In the genomic region with DNA sequence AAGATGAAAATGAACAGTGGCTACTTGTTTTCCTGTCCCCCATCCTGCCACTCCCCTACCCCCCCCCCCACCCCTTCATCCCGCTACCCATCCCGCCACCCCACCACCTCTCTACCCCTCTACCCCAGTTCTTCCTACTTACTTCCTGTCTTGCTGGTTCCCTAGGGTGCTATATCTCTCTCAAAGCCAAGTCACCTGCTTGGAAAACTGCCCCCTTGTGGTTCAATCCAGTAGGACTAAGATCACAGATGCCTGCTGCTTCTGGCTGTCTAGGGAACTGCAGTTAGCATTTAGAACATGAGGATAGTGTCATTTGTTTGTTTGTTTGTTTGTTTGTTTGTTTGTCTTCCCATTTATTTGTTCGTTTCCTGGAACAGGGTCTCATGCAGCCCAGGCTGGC, we compare ENCODE assay signal across 9 mouse cellular contexts.
DNase-seq lines count a peak whose midpoint lies in the region; ATAC-seq and TF ChIP-seq lines count a peak whose summit lies in the region.
"Had no signal": no experiment of that assay in that cellular context is flagged by ENCODE, and none has a peak within 500 bp of the region (broad histone marks: within the 10 kb centered on the region; RNA-seq: fewer than 3 reads in every experiment).

No protein-coding gene starts in this region.

- WGBS in heart, embryonic 11.5 days (ENCODE audit: insufficient replicate concordance) = 39% methylated on average over 3 of the region's 3 CpGs
- WGBS in midbrain, postnatal 0 days = 67% methylated on average over 3 of the region's 3 CpGs
- WGBS in midbrain, embryonic 11.5 days = 44% methylated on average over 3 of the region's 3 CpGs

- H3K4me1 ChIP-seq in heart, embryonic 11.5 days (ENCODE audit: control insufficient read depth, insufficient read depth, low read length) = no peaks in the 10 kb centered on the region
- no peaks in the 10 kb centered on the region for H3K4me1 ChIP-seq in midbrain, postnatal 0 days (ENCODE audit: insufficient read depth, low read length)
- no peaks in the 10 kb centered on the region for H3K4me1 ChIP-seq in midbrain, embryonic 11.5 days (ENCODE audit: control insufficient read depth, insufficient read depth, low read length)
- no peaks in the 10 kb centered on the region for H3K4me1 ChIP-seq in cortical plate, adult 2 months (ENCODE audit: control insufficient read depth, insufficient read depth, low read length)
- H3K4me1 ChIP-seq: heart, embryonic 15.5 days; megakaryocyte, embryonic 14.5 days had no signal

- peak; percentile 14 for DNase-seq in heart, adult 8-10 months (ENCODE audit: low spot score)
- DNase-seq in midbrain, postnatal 0 days (ENCODE audit: low spot score) = peak; percentile 71
- DNase-seq in midbrain, embryonic 11.5 days (ENCODE audit: low spot score, missing footprints) = no peak
- DNase-seq in lung, postnatal 36 days = peak; percentile 51
- DNase-seq in spleen, adult 18-20 months = no peak

- ATAC-seq in heart, embryonic 11.5 days (replicated peaks; ENCODE audit: insufficient number of reproducible peaks, low FRiP score, low TSS enrichment) = no peak
- peak; percentile 53; the same call in 1 of the 2 replicates for ATAC-seq in midbrain, postnatal 0 days (ENCODE audit: low FRiP score)
- ATAC-seq in midbrain, embryonic 11.5 days (ENCODE audit: low FRiP score) = no peak

- no peak overlapping the region for H3K4me2 ChIP-seq in heart, embryonic 11.5 days
- no peak overlapping the region for H3K4me2 ChIP-seq in midbrain, postnatal 0 days (ENCODE audit: low read depth, low read length, poor library complexity, severe bottlenecking)
- H3K4me2 ChIP-seq in midbrain, embryonic 11.5 days = no peak overlapping the region
- H3K4me2 ChIP-seq: heart, embryonic 15.5 days had no signal

- H3K4me3 ChIP-seq in heart, embryonic 11.5 days (ENCODE audit: low read depth, low read length) = no peak overlapping the region
- H3K4me3 ChIP-seq in midbrain, postnatal 0 days (ENCODE audit: low read depth, low read length) = no peak overlapping the region
- no peak overlapping the region for H3K4me3 ChIP-seq in midbrain, embryonic 11.5 days (ENCODE audit: low read depth, low read length)
- H3K4me3 ChIP-seq in cortical plate, adult 2 months (ENCODE audit: insufficient read depth, low read length) = no peak overlapping the region
- H3K4me3 ChIP-seq: heart, embryonic 15.5 days; megakaryocyte, embryonic 14.5 days had no signal

- no peak for TF ChIP-seq POLR2A in cortical plate, adult 2 months (IDR thresholded peaks at IDR 0.05; ENCODE audit: extremely low read depth, insufficient read depth, low read length)

- H3K27ac ChIP-seq in heart, embryonic 11.5 days (ENCODE audit: low read depth, low read length) = no peak overlapping the region
- H3K27ac ChIP-seq in midbrain, postnatal 0 days (ENCODE audit: low read depth, low read length) = no peak overlapping the region
- H3K27ac ChIP-seq in midbrain, embryonic 11.5 days (ENCODE audit: low read depth, low read length) = no peak overlapping the region
- no peak overlapping the region for H3K27ac ChIP-seq in cortical plate, adult 2 months (ENCODE audit: insufficient read depth, low read length)
- H3K27ac ChIP-seq: heart, embryonic 15.5 days had no signal

- H3K27me3 ChIP-seq in heart, embryonic 11.5 days (ENCODE audit: control insufficient read depth, insufficient read depth, low read length) = no peaks in the 10 kb centered on the region
- no peaks in the 10 kb centered on the region for H3K27me3 ChIP-seq in midbrain, postnatal 0 days (ENCODE audit: insufficient read depth, low read length)
- H3K27me3 ChIP-seq in midbrain, embryonic 11.5 days (ENCODE audit: control insufficient read depth, insufficient read depth, low read length) = no peaks in the 10 kb centered on the region
- H3K27me3 ChIP-seq: heart, embryonic 15.5 days; megakaryocyte, embryonic 14.5 days had no signal

- TF ChIP-seq CTCF in midbrain, postnatal 0 days (IDR thresholded peaks at IDR 0.05) = peak; percentile 89
- peak; percentile 83 for TF ChIP-seq CTCF in cortical plate, adult 2 months (IDR thresholded peaks at IDR 0.05; ENCODE audit: extremely low read depth, insufficient read depth, low read length)

- no peak overlapping the region for H3K9ac ChIP-seq in heart, embryonic 11.5 days (ENCODE audit: low read depth, low read length)
- no peak overlapping the region for H3K9ac ChIP-seq in midbrain, postnatal 0 days (replicated peaks; ENCODE audit: low read length, poor library complexity, severe bottlenecking)
- H3K9ac ChIP-seq in midbrain, embryonic 11.5 days (ENCODE audit: low read length) = no peak overlapping the region
- H3K9ac ChIP-seq: heart, embryonic 15.5 days had no signal

- no peaks in the 10 kb centered on the region for H3K9me3 ChIP-seq in heart, embryonic 11.5 days (replicated peaks; ENCODE audit: control insufficient read depth, low read length)
- H3K9me3 ChIP-seq in midbrain, postnatal 0 days (ENCODE audit: low read length) = no peaks in the 10 kb centered on the region
- H3K9me3 ChIP-seq in midbrain, embryonic 11.5 days (ENCODE audit: control insufficient read depth, low read length) = no peaks in the 10 kb centered on the region
- H3K9me3 ChIP-seq: heart, embryonic 15.5 days had no signal

- H3K36me3 ChIP-seq in heart, embryonic 11.5 days (ENCODE audit: control insufficient read depth, insufficient read depth, low read length) = no peaks in the 10 kb centered on the region
- no peaks in the 10 kb centered on the region for H3K36me3 ChIP-seq in midbrain, postnatal 0 days (ENCODE audit: insufficient read depth, low read length)
- no peaks in the 10 kb centered on the region for H3K36me3 ChIP-seq in midbrain, embryonic 11.5 days (ENCODE audit: control insufficient read depth, insufficient read depth, low read length)
- H3K36me3 ChIP-seq: heart, embryonic 15.5 days had no signal

Comparison
In these comparisons a context has a peak if more than half of its experiments do, and no peak if none do; other contexts are left out.
1. DNase-seq: peak in heart, adult 8-10 months (single experiment), midbrain, postnatal 0 days (single experiment) and lung, postnatal 36 days (single experiment); none in midbrain, embryonic 11.5 days (single experiment) and spleen, adult 18-20 months (0 of 2).